Mouse (Mus musculus) myocyte (in vitro differentiated cells): ENCODE results near the gene Gm21833.

Experiments
- CEBPB ChIP-seq: IDR thresholded peaks from 2 replicates; pipeline ENCODE4 v1.6.1; 2011; ENCODE audit warnings: mild to moderate bottlenecking, moderate library complexity; ENCODE audit not compliant: poor library complexity, insufficient read depth, severe bottlenecking
- E2F4 ChIP-seq: IDR thresholded peaks from one replicate; pipeline ENCODE4 v1.6.1; 2011; ENCODE audit warnings: mild to moderate bottlenecking, control low read depth, moderate library complexity; ENCODE audit not compliant: insufficient read depth
- MAX ChIP-seq: IDR thresholded peaks from one replicate; pipeline ENCODE4 v1.6.1; 2011; ENCODE audit warnings: low read depth, mild to moderate bottlenecking, control low read depth
- MYOD1 ChIP-seq, 3 experiments: IDR thresholded peaks; one replicate each; pipeline ENCODE4 v1.6.1; 2011; ENCODE audit warnings: control low read depth in 2 of 3, low read depth in 2 of 3, mild to moderate bottlenecking in 2 of 3, moderate library complexity in 1 of 3; ENCODE audit not compliant: insufficient read length in 2 of 3, control insufficient read depth in 1 of 3
- POLR2A ChIP-seq: IDR thresholded peaks from one replicate; pipeline ENCODE4 v1.6.1; 2011; ENCODE audit warnings: low read depth, mild to moderate bottlenecking, control low read depth, moderate library complexity; ENCODE audit not compliant: insufficient read length
- POLR2AphosphoS2 ChIP-seq: IDR thresholded peaks from one replicate; pipeline ENCODE4 v1.6.1; 2011; ENCODE audit warnings: low read depth, control low read depth; ENCODE audit not compliant: insufficient read length
- TCF12 ChIP-seq: IDR thresholded peaks from one replicate; pipeline ENCODE4 v1.6.1; 2011; ENCODE audit warnings: mild to moderate bottlenecking, control low read depth; ENCODE audit not compliant: poor library complexity, insufficient read depth, severe bottlenecking
- USF1 ChIP-seq: IDR thresholded peaks from one replicate; pipeline ENCODE4 v1.6.1; 2011; ENCODE audit warnings: low read depth, mild to moderate bottlenecking, control low read depth, moderate library complexity

- no peak for TF ChIP-seq POLR2A
- no peak for TF ChIP-seq CEBPB
- TF ChIP-seq E2F4: no peak
- TF ChIP-seq POLR2AphosphoS2: no peak
- no peak for TF ChIP-seq USF1
- TF ChIP-seq TCF12: no peak
- no peak for TF ChIP-seq MAX
- no peak for TF ChIP-seq MYOD1 (IDR thresholded peaks at IDR 0.05; ENCODE audit: control insufficient read depth in 1 of 3, insufficient read length in 2 of 3, low read depth in 2 of 3)
Observed at GRCm38 (mm10) chr16:82789521-82789920, 38.7 kb upstream of the Gm21833 start.
